Mouse (Mus musculus): ENCODE results near the gene Rbbp5. TPM values are rescaled to one million over a fixed set of nuclear protein-coding genes. Genes with fewer than 3 reads are reported as not detected.

The Rbbp5 gene
- total RNA-seq (2023) = 10 to 100 TPM; 43.9 to 45.1 TPM

GRCm38 (mm10) chr1:132476928-132477691 lies at the start of gene Rbbp5:
Gene Rbbp5 (plus strand): TSS chr1:132477365.

DNA sequence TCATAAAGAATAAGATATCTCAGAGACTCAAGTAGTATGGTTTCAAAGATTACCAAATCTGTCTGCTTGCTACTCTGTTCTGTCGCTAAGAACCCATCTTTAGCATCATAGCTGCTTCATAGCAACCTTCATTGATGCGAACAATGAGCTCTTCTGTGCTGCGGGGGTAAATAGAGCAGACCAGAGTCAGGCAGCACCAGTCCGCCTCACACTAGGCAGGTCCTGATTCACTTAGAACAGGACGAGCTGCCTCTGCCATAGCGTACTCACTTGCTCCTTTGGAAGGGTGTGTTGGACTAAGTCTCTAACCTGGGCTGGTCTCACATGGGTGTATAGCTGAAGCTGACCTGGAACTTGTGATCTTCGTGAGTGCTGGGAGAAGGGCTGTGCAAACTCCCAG lies 28.9 kb downstream of the Rbbp5 start, which contains the start of gene Tmem81:
Gene Tmem81, plus strand, starts transcription at position 173 of the 400 bp plus-strand sequence.

GRCm38 (mm10) chr1:132542762-132543306 lies 65.7 kb downstream of the Rbbp5 start, which contains the start of gene Cntn2:
Gene Cntn2 (minus strand): TSS chr1:132543256.

Other genes with a start within 250 kb of the Rbbp5 start
- gene Gm10188, start 247.6 kb upstream of the Rbbp5 start, total RNA-seq (2023) = not detected
- not detected for gene Klhdc8a, start 178.7 kb upstream of the Rbbp5 start, total RNA-seq (2023)
- gene Nuak2, start 161.2 kb upstream of the Rbbp5 start, total RNA-seq (2023) = 100 to 1,000 TPM; 153 to 166 TPM
- 10 to 100 TPM; 12.8 to 16.1 TPM for gene Tmcc2, start 86.1 kb upstream of the Rbbp5 start, total RNA-seq (2023)
- gene Dstyk, start 59.8 kb upstream of the Rbbp5 start, total RNA-seq (2023) = 10 to 100 TPM; 47.2 to 55.3 TPM
- 1 to 10 TPM; 5.8 to 7.4 TPM for gene Tmem81, start 28.9 kb downstream of the Rbbp5 start, total RNA-seq (2023)
- not detected for gene Cntn2, start 65.9 kb downstream of the Rbbp5 start, total RNA-seq (2023)

Data from monocyte, adult 59 days (primary cell).